Mouse (Mus musculus) G1E (cell line): ENCODE results near the gene Dcaf8. TPM values are rescaled to one million over a fixed set of nuclear protein-coding genes. Genes with fewer than 3 reads are reported as not detected.

ENCODE experiments used
- ATAC-seq: 2 replicates; pipeline ENCODE4 v1.8.0; 2016; ENCODE audit warnings: mild to moderate bottlenecking; ENCODE audit not compliant: insufficient number of reproducible peaks, poor library complexity, low FRiP score, severe bottlenecking; ENCODE audit errors: extremely low read depth
- DNase-seq: peaks from one replicate; pipeline ENCODE4 v3.0.0; 2012; ENCODE audit warnings: low spot score
- H3K27me3 ChIP-seq: 2 replicates; pipeline ENCODE4 v1.6.1; 2012; ENCODE audit warnings: mild to moderate bottlenecking, low read length, inconsistent platforms; ENCODE audit not compliant: insufficient read depth
- H3K36me3 ChIP-seq: replicated peaks from 2 replicates; pipeline ENCODE3; 2012; ENCODE audit warnings: mild to moderate bottlenecking, inconsistent platforms
- H3K4me1 ChIP-seq: 2 replicates; pipeline ENCODE4 v1.6.1; 2012; ENCODE audit warnings: low read depth, low read length, inconsistent platforms, mixed read lengths; ENCODE audit not compliant: insufficient read depth
- H3K4me3 ChIP-seq: 2 replicates; pipeline ENCODE4 v1.5.1; 2012; ENCODE audit warnings: low read depth, mild to moderate bottlenecking, inconsistent platforms, low read length, moderate library complexity, mixed read lengths
- H3K9me3 ChIP-seq: replicated peaks from 2 replicates; pipeline ENCODE4 v1.6.1; 2012; ENCODE audit warnings: inconsistent platforms
- CTCF ChIP-seq: IDR thresholded peaks from 2 replicates; pipeline ENCODE4 v1.5.1; 2012; ENCODE audit warnings: low read depth, low read length, inconsistent platforms, mixed read lengths
- GATA1 ChIP-seq: IDR thresholded peaks from 2 replicates; pipeline ENCODE4 v1.6.1; 2012; ENCODE audit warnings: borderline replicate concordance, low read length, inconsistent platforms, mixed read lengths
- GATA2 ChIP-seq: IDR thresholded peaks from 2 replicates; pipeline ENCODE4 v1.6.1; 2012; ENCODE audit warnings: low read depth, low read length, inconsistent platforms, borderline replicate concordance
- POLR2AphosphoS5 ChIP-seq: IDR thresholded peaks from 2 replicates; pipeline ENCODE4 v1.6.1; 2012; ENCODE audit warnings: low read depth, low read length, inconsistent platforms; ENCODE audit not compliant: insufficient replicate concordance
- TAL1 ChIP-seq: conservative IDR thresholded peaks from 2 replicates; pipeline ENCODE4 v1.6.1; 2012; ENCODE audit warnings: low read depth, low read length, inconsistent platforms, mixed read lengths
- polyA plus RNA-seq: library from polyadenylated mRNA; stranded (reverse); fragments of >175 nt; gene quantifications from 2 replicates; pipeline ENCODE4 v1.2.3, GENCODE M21; 2012
- total RNA-seq, 2 experiments: library from RNA; stranded (forward) in 1 of 2; stranded (reverse) in 1 of 2; fragments of 200-1000 nt in 1 of 2; fragments of >200 nt in 1 of 2; fragmentation: Nextera tagmentation in 1 of 2; gene quantifications; 2 replicates each; pipeline ENCODE4 v1.2.3; 2014 to 2017

Dcaf8 gene
- total RNA-seq (2014; fragmentation: Nextera tagmentation) (82.2 and 116 TPM in 2 replicates), total RNA-seq (2017) (120 and 124 TPM in 2 replicates), polyA plus RNA-seq (47.8 and 60.1 TPM in 2 replicates)

DNA sequence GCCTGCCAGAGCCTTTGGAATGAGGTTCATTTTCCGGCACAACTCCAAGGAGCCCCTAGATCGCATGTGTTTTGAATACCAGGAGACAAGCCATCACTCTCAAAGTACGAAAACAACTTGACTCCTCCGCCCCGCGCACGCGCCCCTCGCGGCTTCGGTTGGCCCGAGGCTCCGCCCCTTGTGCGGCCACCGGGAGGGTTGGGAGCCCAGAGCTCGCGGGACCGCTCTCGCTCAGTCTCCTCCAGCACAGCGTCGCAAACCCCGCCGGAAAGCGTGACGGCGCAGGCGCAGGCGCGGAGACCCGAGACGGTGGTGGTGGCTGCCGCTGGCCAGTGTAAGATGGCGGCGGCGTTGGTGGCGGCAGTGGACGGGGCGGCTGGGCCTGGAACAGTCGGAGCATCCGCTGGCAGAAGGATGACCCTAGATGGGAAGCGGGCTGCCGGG, at the start of gene Dcaf8:
Gene Dcaf8 (plus strand): TSS at position 250 of the 444 bp plus-strand sequence.
- peak within 1 kb of the TSS; percentile 92 for H3K4me3 ChIP-seq
- no peaks in the 10 kb centered on the region for H3K27me3 ChIP-seq
- TF ChIP-seq TAL1 (no peak), CTCF (no peak), POLR2AphosphoS5 (no peak), GATA1 (no peak), GATA2 (no peak)
- H3K9me3 ChIP-seq, result no peaks in the 10 kb centered on the region
- peak; percentile 96 for DNase-seq
- peaks cover 37% of the 10 kb centered on the region for H3K4me1 ChIP-seq
- H3K36me3 ChIP-seq, result peaks cover 31% of the 10 kb centered on the region
- ATAC-seq, result peak; percentile 80

DNA sequence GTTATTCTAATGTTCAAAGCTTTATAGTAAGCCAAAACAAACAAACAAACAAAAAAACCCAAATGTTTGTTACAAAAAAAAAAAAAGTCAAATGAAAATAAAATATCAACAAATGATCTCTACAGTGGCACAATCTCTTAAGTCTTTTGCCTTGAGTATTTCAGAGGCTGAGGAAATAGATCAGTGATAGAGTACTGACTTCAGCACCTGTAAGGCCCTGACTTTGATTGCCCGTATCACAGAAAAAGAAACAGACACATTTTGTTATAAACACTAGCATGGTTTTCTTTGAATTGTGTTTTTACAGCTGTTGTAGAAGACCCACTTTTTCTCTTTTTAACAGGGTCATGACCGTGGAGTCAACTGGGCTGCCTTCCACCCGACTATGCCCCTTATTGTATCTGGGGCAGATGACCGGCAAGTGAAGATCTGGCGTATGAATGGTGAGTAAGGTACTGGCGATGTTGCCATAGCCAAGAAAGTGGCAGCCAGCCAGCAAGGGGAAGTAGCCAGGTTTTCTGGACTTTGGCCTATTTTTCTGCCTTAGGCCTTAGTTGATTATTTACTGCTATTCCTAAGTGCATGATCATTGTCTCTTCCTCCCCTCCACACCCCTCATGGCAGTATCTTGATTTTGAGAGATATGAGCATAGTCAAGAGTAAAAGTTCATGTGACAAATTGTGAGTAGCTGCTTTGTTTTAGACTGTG, 48.4 kb upstream of the Dcaf8 start:
- ATAC-seq, result no peak
- Histone ChIP-seq H3K9me3 (no peaks in the 10 kb centered on the region), H3K27me3 (no peaks in the 10 kb centered on the region), H3K4me1 (0 out of 2 replicates have a peak, but pooled peaks cover 3% of the 10 kb centered on the region), H3K4me3 (no peak overlapping the region), H3K36me3 (peaks cover 82% of the 10 kb centered on the region)
- no peak for DNase-seq
- TF ChIP-seq GATA1 (no peak), CTCF (no peak), TAL1 (no peak), POLR2AphosphoS5 (no peak), GATA2 (no peak)

DNA sequence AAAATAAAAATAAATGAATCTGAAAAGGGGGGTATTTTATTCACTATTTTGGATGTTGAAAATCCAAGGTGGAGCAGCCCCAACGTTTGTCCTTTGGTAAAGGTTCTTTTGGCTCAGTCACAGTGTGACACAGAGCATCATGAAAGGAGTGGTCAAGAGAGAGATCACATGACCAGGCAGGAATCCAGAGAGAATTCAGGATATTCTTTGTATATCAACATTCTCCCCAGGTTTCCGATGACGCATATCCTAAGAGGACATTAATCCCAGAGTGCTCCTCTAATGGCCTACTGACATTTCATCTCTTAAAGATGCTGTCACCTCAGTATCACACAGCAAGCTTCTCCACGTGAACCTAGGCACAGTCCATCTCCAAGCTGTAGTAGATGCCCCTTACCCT, 44.3 kb upstream of the Dcaf8 start:
- Histone ChIP-seq H3K9me3 (no peaks in the 10 kb centered on the region), H3K36me3 (peaks cover 89% of the 10 kb centered on the region), H3K27me3 (no peaks in the 10 kb centered on the region), H3K4me1 (no peaks in the 10 kb centered on the region), H3K4me3 (no peak overlapping the region)
- TF ChIP-seq POLR2AphosphoS5 (no peak), GATA2 (no peak), GATA1 (no peak), CTCF (no peak), TAL1 (no peak)
- ATAC-seq (no peak), DNase-seq (no peak)

DNA sequence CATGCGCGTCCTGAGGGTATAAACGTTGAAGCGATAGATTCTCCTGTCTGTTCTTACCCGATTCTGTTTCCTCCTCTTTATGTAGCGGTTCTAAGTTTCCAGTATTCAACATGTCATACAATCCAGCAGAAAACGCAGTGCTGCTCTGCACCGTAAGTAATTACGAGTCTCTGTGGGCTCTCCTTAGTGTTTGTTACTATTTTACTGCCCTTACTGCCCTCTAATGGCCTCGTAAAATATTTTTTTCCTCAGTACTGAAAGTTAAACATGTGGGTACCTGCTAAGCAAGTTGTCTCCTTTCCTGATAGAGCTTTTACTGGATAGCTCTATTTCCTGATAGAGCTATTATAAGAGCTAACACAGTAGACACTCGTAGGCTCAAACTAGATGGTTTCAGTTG, 42.8 kb upstream of the Dcaf8 start:
- no peak for DNase-seq
- ATAC-seq, result no peak
- no peak overlapping the region for H3K4me3 ChIP-seq
- no peaks in the 10 kb centered on the region for H3K4me1 ChIP-seq
- H3K9me3 ChIP-seq, result no peaks in the 10 kb centered on the region
- H3K27me3 ChIP-seq, result no peaks in the 10 kb centered on the region
- H3K36me3 ChIP-seq, result peaks cover 94% of the 10 kb centered on the region
- no peak for TF ChIP-seq GATA2
- TF ChIP-seq CTCF, result no peak
- no peak for TF ChIP-seq GATA1
- no peak for TF ChIP-seq POLR2AphosphoS5
- TF ChIP-seq TAL1, result no peak

DNA sequence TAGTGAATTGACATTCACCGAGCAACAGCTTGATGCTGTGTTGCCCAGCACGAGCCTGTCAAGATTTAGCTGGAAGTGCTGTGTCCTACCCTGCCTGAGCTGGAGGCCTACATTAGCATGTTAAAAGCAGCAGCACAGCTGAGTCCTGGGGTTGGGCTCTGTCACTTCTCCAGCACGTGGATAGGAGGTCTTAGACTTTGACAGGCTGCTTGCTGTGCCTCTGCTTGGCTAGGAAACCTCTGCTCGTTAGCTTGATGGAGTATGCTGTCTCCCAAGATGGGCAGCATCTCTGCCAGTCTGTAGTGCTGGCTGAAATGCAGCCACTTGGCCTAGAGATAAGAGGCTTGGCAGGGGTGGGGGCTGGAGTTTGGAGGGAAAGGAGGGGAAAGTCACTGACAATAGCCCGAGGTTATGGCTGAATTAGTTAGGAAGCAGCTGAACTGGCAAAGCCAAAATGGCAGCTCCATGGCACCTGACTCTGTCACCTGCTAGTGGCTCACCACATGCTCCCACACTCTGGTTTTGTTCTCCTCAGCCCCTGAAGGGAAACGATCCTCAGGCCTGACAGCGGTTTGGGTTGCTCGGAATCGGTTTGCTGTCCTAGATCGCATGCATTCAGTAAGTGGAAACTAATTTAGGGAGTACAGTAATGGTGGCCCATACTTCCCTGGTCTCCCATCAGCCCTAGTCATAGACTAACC, 40.0 kb upstream of the Dcaf8 start:
- H3K4me3 ChIP-seq, result no peak overlapping the region
- TF ChIP-seq POLR2AphosphoS5 (no peak), GATA2 (no peak), TAL1 (no peak), GATA1 (no peak), CTCF (no peak)
- ATAC-seq (no peak), DNase-seq (no peak)
- no peaks in the 10 kb centered on the region for H3K9me3 ChIP-seq
- H3K27me3 ChIP-seq, result no peaks in the 10 kb centered on the region
- peaks cover 97% of the 10 kb centered on the region for H3K36me3 ChIP-seq
- H3K4me1 ChIP-seq, result no peaks in the 10 kb centered on the region

DNA sequence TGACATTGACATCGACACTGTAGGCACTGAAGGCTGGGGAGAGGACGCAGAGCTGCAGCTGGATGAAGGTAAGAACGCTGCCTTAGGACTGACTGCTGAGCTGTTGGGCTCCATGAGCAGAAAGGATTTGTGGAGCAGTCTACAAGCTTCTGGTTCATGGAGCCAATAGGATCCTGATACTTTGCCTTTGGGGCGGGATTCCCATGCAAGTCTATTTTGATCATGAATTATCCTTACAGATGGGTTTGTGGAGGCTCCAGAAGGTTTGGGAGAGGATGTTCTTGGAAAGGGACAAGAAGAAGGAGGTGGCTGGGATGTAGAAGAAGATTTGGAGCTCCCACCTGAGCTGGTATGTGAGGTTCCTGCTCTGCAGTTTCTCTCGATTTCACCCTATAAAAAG, 30.9 kb upstream of the Dcaf8 start:
- no peak for ATAC-seq
- DNase-seq, result no peak
- Histone ChIP-seq H3K4me3 (no peak overlapping the region), H3K9me3 (no peaks in the 10 kb centered on the region), H3K36me3 (peaks cover 98% of the 10 kb centered on the region), H3K27me3 (no peaks in the 10 kb centered on the region), H3K4me1 (peaks cover 8% of the 10 kb centered on the region)
- TF ChIP-seq CTCF, result no peak
- no peak for TF ChIP-seq TAL1
- TF ChIP-seq POLR2AphosphoS5, result no peak
- TF ChIP-seq GATA2, result no peak
- TF ChIP-seq GATA1, result no peak
